Mouse (Mus musculus): ENCODE data around the gene Lef1.

DNA sequence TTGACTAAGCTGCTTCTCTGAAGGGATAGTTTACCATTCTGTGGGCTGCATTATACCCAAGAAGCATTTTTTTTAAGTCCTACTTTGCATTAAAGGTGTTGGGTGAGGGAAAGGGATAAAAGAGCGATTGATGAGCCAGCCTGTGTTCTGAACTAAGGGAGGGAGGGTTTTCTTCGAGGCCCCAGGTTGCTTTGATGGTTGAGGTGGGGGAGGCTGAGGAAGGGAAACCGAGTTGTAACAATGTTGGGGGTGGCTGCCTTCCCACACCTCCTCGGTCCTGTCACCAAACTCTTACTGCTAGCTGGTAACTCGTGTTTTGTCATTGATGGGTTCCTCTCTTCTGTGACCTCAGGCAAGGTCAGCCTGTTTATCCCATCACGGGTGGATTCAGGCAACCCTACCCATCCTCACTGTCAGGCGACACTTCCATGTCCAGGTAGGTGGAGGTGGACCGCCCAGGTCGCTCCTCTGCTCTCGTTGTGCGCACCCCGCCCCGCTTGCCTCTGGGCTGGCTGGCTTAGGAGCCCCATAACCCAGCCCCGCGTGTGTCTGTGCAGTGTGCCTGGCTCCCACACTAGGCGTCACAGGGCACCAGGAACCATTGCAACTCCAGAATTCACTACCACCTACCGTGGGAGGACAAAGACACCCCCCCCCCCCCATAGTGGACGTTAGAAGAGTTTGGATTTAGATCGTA lies 80.5 kb downstream of the Lef1 start:
- TF ChIP-seq ZC3H11A (IDR thresholded peaks at IDR 0.05; ENCODE audit: borderline replicate concordance, low read depth, low read length) (no peak), CHD2 (IDR thresholded peaks at IDR 0.05; ENCODE audit: low read depth, low read length) (no peak), ZNF384 (IDR thresholded peaks at IDR 0.05; ENCODE audit: low read depth, low read length) (no peak)

Measured in ES-E14 (cell line).